Mouse (Mus musculus): ENCODE results near the gene Bod1.

Bod1 gene

GRCm38 (mm10) chr11:31669172-31669869 lies 2.4 kb downstream of the Bod1 start:
- DNase-seq (ENCODE audit: inconsistent age in 2 of 2, low spot score in 1 of 2) = no peak

- DNase-seq (ENCODE audit: inconsistent age in 2 of 2, low spot score in 1 of 2) = no peak
Observed at GRCm38 (mm10) chr11:31664186-31664585, 7.5 kb downstream of the Bod1 start.

GRCm38 (mm10) chr11:31663501-31663900 lies 8.2 kb downstream of the Bod1 start:
- no peak for DNase-seq (ENCODE audit: inconsistent age in 2 of 2, low spot score in 1 of 2)

GRCm38 (mm10) chr11:31662872-31663446 lies 8.7 kb downstream of the Bod1 start:
- no peak for DNase-seq (ENCODE audit: inconsistent age in 2 of 2, low spot score in 1 of 2)

- no peak for DNase-seq (ENCODE audit: inconsistent age in 2 of 2, low spot score in 1 of 2)
Observed at GRCm38 (mm10) chr11:31662214-31662613, 9.5 kb downstream of the Bod1 start.

- DNase-seq (ENCODE audit: inconsistent age in 2 of 2, low spot score in 1 of 2) = no peak
Observed at GRCm38 (mm10) chr11:31657806-31658175, 13.9 kb downstream of the Bod1 start.

GRCm38 (mm10) chr11:31657168-31657805 lies 14.4 kb downstream of the Bod1 start:
- no peak for DNase-seq (ENCODE audit: inconsistent age in 2 of 2, low spot score in 1 of 2)

- no peak for DNase-seq (ENCODE audit: inconsistent age in 2 of 2, low spot score in 1 of 2)
Observed at GRCm38 (mm10) chr11:31649507-31649906, 22.2 kb downstream of the Bod1 start.

GRCm38 (mm10) chr11:31647268-31647667 lies 24.4 kb downstream of the Bod1 start:
- no peak for DNase-seq (ENCODE audit: inconsistent age in 2 of 2, low spot score in 1 of 2)

- DNase-seq (ENCODE audit: inconsistent age in 2 of 2, low spot score in 1 of 2) = no peak
Observed at GRCm38 (mm10) chr11:31646571-31646970, 25.1 kb downstream of the Bod1 start.

GRCm38 (mm10) chr11:31643120-31643519 lies 28.6 kb downstream of the Bod1 start:
- no peak for DNase-seq (ENCODE audit: inconsistent age in 2 of 2, low spot score in 1 of 2)

- DNase-seq (ENCODE audit: inconsistent age in 2 of 2, low spot score in 1 of 2) = no peak
Observed at GRCm38 (mm10) chr11:31641066-31641810, 30.4 kb downstream of the Bod1 start.

- DNase-seq (ENCODE audit: inconsistent age in 2 of 2, low spot score in 1 of 2) = no peak
Observed at GRCm38 (mm10) chr11:31640187-31640586, 31.5 kb downstream of the Bod1 start.

- peak; percentile 56 to 86 for DNase-seq (ENCODE audit: inconsistent age in 2 of 2, low spot score in 1 of 2)
Observed at GRCm38 (mm10) chr11:31637788-31638373, 33.8 kb downstream of the Bod1 start.

GRCm38 (mm10) chr11:31628700-31629099 lies 43.0 kb downstream of the Bod1 start:
- DNase-seq (ENCODE audit: inconsistent age in 2 of 2, low spot score in 1 of 2) = no peak

- DNase-seq (ENCODE audit: inconsistent age in 2 of 2, low spot score in 1 of 2) = no peak
Observed at GRCm38 (mm10) chr11:31620796-31621195, 50.9 kb downstream of the Bod1 start.

GRCm38 (mm10) chr11:31617797-31618196 lies 53.9 kb downstream of the Bod1 start:
- DNase-seq (ENCODE audit: inconsistent age in 2 of 2, low spot score in 1 of 2) = peak in 1 of 2 experiments; percentile 33

GRCm38 (mm10) chr11:31617236-31617635 lies 54.4 kb downstream of the Bod1 start:
- peak; percentile 74 to 94 for DNase-seq (ENCODE audit: inconsistent age in 2 of 2, low spot score in 1 of 2)

- peak; percentile 24 to 76 for DNase-seq (ENCODE audit: inconsistent age in 2 of 2, low spot score in 1 of 2)
Observed at GRCm38 (mm10) chr11:31616722-31617121, 55.0 kb downstream of the Bod1 start.

Measured in adrenal gland, adult (tissue).